ENCODE assay signal across 11 mouse cellular contexts in the genomic region with DNA sequence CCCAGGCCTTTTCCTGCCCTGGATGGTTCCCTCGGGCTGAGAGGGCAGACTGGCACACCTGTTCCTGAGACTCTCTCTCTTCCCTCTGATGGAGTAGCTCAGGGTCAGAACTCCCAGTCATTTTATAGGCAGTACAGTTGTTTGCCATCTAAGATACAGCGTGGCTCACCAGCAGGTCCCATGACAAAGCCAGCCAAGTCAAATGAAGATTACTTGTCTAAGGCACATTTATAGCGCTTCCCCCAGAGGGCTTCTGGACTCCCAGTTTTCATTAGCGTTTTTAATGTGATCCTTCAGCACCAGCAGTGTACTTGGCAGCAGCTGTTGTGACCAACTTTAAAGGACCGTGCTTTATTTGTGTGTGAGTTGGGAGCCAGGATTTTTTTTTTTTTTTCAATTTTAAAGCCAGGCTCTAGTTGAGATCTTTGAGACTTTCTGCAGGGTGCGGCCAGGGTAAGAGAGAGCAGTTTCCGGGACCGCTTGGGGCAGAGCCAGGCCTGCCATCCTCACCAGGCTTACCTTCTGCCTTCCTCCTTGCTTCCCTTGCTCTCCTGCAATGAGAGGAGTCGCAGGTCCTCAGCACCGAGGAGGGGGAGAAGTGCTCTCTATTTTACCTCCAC.
DNase-seq lines count a peak whose midpoint lies in the region; ATAC-seq and TF ChIP-seq lines count a peak whose summit lies in the region.
"Had no signal": no experiment of that assay in that cellular context is flagged by ENCODE, and none has a peak within 500 bp of the region (broad histone marks: within the 10 kb centered on the region; RNA-seq: fewer than 3 reads in every experiment).

No protein-coding gene starts in this region.

- DNase-seq in gastrocnemius, adult 2 months: peak; percentile 48
- DNase-seq in gastrocnemius, postnatal 36 days: no peak
- DNase-seq in brain, embryonic 14.5 days (ENCODE audit: low read depth): peak; percentile 77
- no peak for DNase-seq in right cerebral cortex, adult 18-20 months
- no peak for DNase-seq in frontal cortex, postnatal 25 days (ENCODE audit: low spot score in 2 of 2)
- no peak for DNase-seq in right cerebral cortex, postnatal 10 days (ENCODE audit: low spot score in 2 of 2)
- DNase-seq: lung, embryonic 14.5 days; right cerebral cortex, postnatal 4 days; thymus, adult 18-20 months had no signal

- no peak overlapping the region for H3K9ac ChIP-seq in hindbrain, embryonic 13.5 days
- no peak overlapping the region for H3K9ac ChIP-seq in midbrain, embryonic 13.5 days (replicated peaks)
- H3K9ac ChIP-seq: lung, embryonic 14.5 days had no signal

- no peaks in the 10 kb centered on the region for H3K9me3 ChIP-seq in hindbrain, embryonic 13.5 days
- H3K9me3 ChIP-seq in midbrain, embryonic 13.5 days: no peaks in the 10 kb centered on the region

- ATAC-seq in hindbrain, embryonic 13.5 days (ENCODE audit: low FRiP score): peak; percentile 80
- ATAC-seq in midbrain, embryonic 13.5 days: peak; percentile 71

- 62% methylated on average over 10 of the region's 10 CpGs for WGBS in hindbrain, embryonic 13.5 days
- WGBS in midbrain, embryonic 13.5 days: 74% methylated on average over 10 of the region's 10 CpGs

- no peak for TF ChIP-seq CTCF in gastrocnemius, adult 2 months (IDR thresholded peaks at IDR 0.05)
- TF ChIP-seq CTCF in brain, embryonic 14.5 days (IDR thresholded peaks at IDR 0.05; ENCODE audit: borderline replicate concordance, extremely low read depth, insufficient read depth, insufficient read length): no peak

- H3K36me3 ChIP-seq in hindbrain, embryonic 13.5 days: no peaks in the 10 kb centered on the region
- no peaks in the 10 kb centered on the region for H3K36me3 ChIP-seq in midbrain, embryonic 13.5 days

- intact Hi-C loops in gastrocnemius, adult 2 months (cut with DNase I): no loop called here
- intact Hi-C loops in gastrocnemius, postnatal 36 days (cut with DNase I): no loop called here

- peak overlapping the region; percentile 73 for H3K27ac ChIP-seq in gastrocnemius, adult 2 months
- 0 out of 2 replicates have a peak overlapping the region, but pooled peaks have one; percentile 26 for H3K27ac ChIP-seq in hindbrain, embryonic 13.5 days
- 0 out of 2 replicates have a peak overlapping the region, but pooled peaks have one; percentile 25 for H3K27ac ChIP-seq in midbrain, embryonic 13.5 days

- TF ChIP-seq POLR2A in brain, embryonic 14.5 days (IDR thresholded peaks at IDR 0.05; ENCODE audit: borderline replicate concordance, extremely low read depth, insufficient read depth, insufficient read length, poor library complexity, severe bottlenecking): no peak

- no peaks in the 10 kb centered on the region for H3K27me3 ChIP-seq in hindbrain, embryonic 13.5 days
- no peaks in the 10 kb centered on the region for H3K27me3 ChIP-seq in midbrain, embryonic 13.5 days

- H3K4me2 ChIP-seq in hindbrain, embryonic 13.5 days: no peak overlapping the region
- no peak overlapping the region for H3K4me2 ChIP-seq in midbrain, embryonic 13.5 days (replicated peaks)
- H3K4me2 ChIP-seq: lung, embryonic 14.5 days had no signal

- H3K4me1 ChIP-seq in hindbrain, embryonic 13.5 days (replicated peaks): peaks cover 17% of the 10 kb centered on the region
- H3K4me1 ChIP-seq in midbrain, embryonic 13.5 days (replicated peaks): peaks cover 10% of the 10 kb centered on the region; the same call in 1 of the 2 replicates

- no peak overlapping the region for H3K4me3 ChIP-seq in gastrocnemius, adult 2 months
- H3K4me3 ChIP-seq in hindbrain, embryonic 13.5 days: no peak overlapping the region
- no peak overlapping the region for H3K4me3 ChIP-seq in midbrain, embryonic 13.5 days (replicated peaks)

Comparison
In these comparisons a context has a peak if more than half of its experiments do, and no peak if none do; other contexts are left out.
1. DNase-seq: peak in gastrocnemius, adult 2 months (single experiment) and brain, embryonic 14.5 days (single experiment); none in gastrocnemius, postnatal 36 days (0 of 2), right cerebral cortex, adult 18-20 months (single experiment), frontal cortex, postnatal 25 days (0 of 2) and right cerebral cortex, postnatal 10 days (0 of 2).
2. Peak in every context shown above with its lines, with median percentiles within 50 percentile points of each other: H3K27ac ChIP-seq.